Mouse (Mus musculus) liver, adult 2 months (tissue): ENCODE results near the gene Serpinb6b.

Source experiments
- CTCF ChIP-seq: fragments of 200-500 bp; IDR thresholded peaks from 2 replicates; pipeline ENCODE4 v1.5.1; 2011; ENCODE audit warnings: low read depth, low read length, control low read depth
- POLR2A ChIP-seq: fragments of 200-500 bp; IDR thresholded peaks from 2 replicates; pipeline ENCODE4 v1.6.1; 2011; ENCODE audit warnings: low read length, control low read depth; ENCODE audit not compliant: insufficient read depth; ENCODE audit errors: extremely low read depth

DNA sequence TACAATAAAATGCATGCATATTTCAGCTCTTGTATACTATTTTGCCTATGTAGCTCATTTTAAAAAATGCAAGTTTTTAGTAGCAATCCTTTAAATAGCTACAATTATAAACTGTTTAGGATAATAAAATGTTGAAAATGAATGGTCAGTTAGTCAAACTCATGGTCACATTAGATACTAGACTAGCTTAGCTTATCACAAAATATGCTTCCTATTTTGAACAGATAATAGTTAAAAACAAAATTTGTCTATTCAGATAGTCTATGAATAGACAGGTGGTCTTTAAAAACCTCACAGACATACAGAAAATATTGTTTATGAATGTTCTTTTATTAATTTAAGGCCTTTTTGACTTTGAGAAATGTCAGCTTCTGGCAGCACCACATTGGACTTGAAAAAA lies 21.2 kb downstream of the Serpinb6b start:
- TF ChIP-seq CTCF (no peak), POLR2A (no peak)
